Mouse (Mus musculus) urinary bladder, postnatal 0 days (tissue): ENCODE measurements around the gene Luc7l2. TPM values are rescaled to one million over a fixed set of nuclear protein-coding genes. Genes with fewer than 3 reads are reported as not detected.

ENCODE experiments used
- microRNA-seq: library from miRNA; unstranded; fragments of <30 nt; microRNA quantifications from one replicate; pipeline ENCODE4, GENCODE M21; 2016
- polyA plus RNA-seq: library from polyadenylated mRNA; unstranded; fragments of >200 nt; fragmentation: Nextera tagmentation; extraction: Ambion mirVana; gene quantifications from 2 replicates; pipeline ENCODE4 v1.2.1, GENCODE M21; 2015

The Luc7l2 gene
- 22.8 and 24.7 TPM in 2 replicates for polyA plus RNA-seq

DNA sequence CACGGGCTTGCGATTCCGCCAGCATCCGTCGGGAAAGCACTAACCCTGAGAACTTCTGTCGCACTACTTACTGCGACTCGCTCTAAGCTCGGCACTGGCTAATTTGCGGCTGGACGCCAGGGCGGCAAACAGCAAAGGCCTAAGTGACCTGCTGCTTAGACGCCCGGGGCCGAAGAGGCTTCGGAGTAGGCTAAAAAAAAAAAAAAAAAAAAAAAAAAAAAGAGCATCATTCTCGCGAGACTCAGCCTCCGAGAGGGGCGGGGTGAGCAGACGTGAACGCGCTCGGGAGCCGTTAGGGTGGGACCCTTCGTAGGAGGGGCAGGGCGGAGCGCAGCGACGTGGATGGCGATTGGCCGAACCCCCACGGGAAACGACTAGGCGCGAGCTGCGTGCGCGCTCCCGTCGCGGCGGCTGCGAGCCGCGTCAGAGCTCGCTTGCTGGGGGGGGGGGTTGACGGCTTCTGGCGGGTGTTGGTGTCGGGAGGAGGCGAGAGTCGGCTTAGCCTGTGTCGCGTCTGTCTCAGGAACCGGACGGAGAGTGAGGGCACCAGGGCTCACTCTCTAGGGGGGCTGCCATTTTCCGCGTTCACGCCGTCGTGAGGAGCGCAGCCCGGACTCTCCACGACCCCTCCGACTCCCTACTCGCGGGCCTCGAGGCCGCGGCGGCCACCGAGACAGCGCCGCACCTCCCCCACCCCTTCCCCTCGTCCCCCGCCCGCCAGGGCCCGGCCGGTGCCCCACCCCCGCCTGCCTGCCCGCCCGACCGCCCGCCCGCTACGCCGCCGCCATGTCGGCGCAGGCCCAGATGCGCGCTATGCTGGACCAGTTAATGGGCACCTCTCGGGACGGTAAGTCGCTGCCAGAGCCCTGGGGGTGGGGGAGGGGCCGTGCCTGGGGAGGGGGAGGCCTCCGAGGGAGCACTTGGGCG lies at the start of gene Luc7l2:
Gene Luc7l2, plus strand, starts transcription at position 273 of the 927 bp plus-strand sequence.

DNA sequence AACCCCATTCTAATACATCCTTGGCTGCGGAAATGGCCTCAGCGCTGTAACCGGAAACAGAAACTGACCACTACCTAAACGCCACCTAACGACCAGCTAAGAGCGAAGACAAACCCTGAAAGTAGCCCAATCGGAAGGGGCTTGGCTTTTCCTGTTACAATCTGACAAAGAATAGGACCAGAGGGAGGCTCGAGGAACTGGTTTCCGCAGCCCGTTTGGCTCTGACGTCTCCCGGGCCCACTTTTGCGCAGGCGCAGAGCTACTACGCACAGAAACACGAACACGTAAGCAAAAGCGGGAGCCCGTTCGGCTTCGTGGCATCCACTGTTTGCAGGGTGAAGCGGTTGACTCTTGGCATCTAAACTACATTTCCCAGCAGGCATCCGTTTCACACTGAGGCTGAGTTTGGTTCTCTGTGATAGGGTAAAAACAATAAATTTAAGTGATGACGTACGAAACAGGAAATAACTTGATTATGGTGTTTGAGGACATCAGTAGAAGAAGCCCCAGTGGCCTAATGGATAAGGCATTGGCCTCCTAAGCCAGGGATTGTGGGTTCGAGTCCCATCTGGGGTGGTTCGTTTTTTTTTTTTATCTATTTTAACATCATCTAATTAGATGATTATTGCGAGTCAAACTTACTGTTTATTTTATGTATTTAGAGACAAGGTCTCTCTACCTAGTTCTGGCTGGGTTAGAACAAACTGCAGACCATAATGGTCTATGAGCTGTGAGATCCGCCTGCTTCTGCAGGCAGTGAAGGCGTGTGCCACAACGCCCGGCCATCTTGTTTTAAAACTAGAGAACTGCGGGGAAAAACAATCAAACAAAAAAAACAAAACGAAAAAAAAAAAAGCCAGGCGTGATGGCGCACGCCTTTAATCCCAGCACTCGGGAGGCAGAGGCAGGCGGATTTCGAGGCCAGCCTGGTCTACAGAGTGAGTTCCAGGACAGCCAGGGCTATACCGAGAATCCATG lies 17.4 kb upstream of the Luc7l2 start, which contains the start of gene Fmc1:
Gene Fmc1, plus strand, starts transcription at position 75 of the 978 bp plus-strand sequence.

DNA sequence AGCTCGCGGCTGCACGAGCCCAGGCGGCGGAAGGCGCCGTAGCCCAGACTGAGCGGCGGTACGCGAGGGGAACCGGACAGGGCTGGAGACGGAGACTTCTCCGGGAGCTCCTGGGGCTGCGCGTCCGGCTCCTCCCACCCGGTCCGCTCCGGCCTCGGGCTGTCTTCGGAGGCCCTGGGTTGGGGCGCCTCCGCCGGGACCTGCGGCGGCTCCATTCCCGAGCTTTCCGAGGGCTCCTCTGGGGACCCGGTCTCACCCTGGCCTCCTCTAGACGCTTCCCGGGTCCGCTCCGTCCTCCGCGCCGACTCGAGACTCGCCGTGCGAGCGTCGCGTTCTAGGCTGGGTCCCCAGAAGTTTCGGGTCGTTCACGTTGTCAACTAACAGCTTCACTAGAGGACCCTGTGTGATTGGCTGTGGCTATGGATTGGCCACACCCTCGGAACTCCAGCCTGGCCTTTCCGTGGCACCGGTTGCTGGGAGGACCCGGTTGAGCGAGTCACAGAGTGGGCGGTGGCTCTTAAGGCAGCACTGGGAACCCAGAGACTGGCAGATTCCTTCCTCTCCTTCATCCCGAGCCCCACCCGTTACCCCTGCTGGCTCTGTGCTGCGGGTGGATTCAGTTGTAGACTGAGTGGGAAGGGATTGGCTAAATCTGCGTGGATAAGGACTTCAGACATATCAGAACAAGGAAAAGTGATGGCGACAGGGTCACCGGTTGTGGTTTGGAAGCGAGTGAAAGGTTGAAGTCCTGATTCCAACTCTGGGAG lies 85.9 kb downstream of the Luc7l2 start, which contains the start of gene Klrg2:
Gene Klrg2, minus strand, starts transcription at position 391 of the 767 bp plus-strand sequence.

Small RNA genes lying within 50 kb of the gene (microRNA-seq; reads per million reads assigned to microRNA genes)
- not detected for gene Mir7670

Other genes starting within 250 kb of the Luc7l2 start
- gene Zc3hav1, start 196.7 kb upstream of the Luc7l2 start, polyA plus RNA-seq: 14.1 and 15.0 TPM in 2 replicates
- 1.9 and 2.5 TPM in 2 replicates for gene Ttc26, start 169.9 kb upstream of the Luc7l2 start, polyA plus RNA-seq
- gene Ubn2, start 117.4 kb upstream of the Luc7l2 start, polyA plus RNA-seq: 6.0 and 7.2 TPM in 2 replicates
- gene Fmc1, start 17.8 kb upstream of the Luc7l2 start, polyA plus RNA-seq: 149 and 169 TPM in 2 replicates
- 0.81 and 0.92 TPM in 2 replicates for gene Klrg2, start 85.9 kb downstream of the Luc7l2 start, polyA plus RNA-seq
- 0.17 TPM in 1 of 2 replicates, not detected in the other for gene Clec2l, start 111.7 kb downstream of the Luc7l2 start, polyA plus RNA-seq